Mouse (Mus musculus) thymus, adult 18-20 months (tissue): ENCODE data around the gene Gm10643.

Source experiments
- DNase-seq, 2 experiments: peaks; one replicate each; pipeline ENCODE4 v3.0.0; 2022; ENCODE audit warnings: mixed read lengths in 2 of 2

The Gm10643 gene

DNA sequence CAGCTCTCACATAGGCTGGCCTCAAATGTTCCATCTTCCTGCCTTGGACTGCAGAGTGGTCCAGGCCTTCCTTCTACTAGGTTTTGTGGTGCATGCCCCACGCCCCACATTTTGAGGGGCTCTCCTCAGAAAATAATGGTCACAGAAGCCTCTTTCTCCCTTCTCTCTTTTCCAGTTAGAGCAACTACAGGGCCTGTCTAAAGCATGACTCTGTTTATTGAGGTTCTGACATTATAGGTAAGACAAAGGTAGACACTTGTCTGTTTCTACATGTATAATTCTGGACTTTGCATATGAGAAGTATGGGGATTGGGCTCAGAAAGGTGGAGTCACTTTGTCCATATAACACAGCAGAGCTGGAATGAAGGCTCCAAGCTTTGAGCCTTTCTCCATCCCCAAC lies at the start of gene Gm10643:
Gene Gm10643 (minus strand): TSS at position 101 of the 400 bp plus-strand sequence.
- DNase-seq, result no peak

DNA sequence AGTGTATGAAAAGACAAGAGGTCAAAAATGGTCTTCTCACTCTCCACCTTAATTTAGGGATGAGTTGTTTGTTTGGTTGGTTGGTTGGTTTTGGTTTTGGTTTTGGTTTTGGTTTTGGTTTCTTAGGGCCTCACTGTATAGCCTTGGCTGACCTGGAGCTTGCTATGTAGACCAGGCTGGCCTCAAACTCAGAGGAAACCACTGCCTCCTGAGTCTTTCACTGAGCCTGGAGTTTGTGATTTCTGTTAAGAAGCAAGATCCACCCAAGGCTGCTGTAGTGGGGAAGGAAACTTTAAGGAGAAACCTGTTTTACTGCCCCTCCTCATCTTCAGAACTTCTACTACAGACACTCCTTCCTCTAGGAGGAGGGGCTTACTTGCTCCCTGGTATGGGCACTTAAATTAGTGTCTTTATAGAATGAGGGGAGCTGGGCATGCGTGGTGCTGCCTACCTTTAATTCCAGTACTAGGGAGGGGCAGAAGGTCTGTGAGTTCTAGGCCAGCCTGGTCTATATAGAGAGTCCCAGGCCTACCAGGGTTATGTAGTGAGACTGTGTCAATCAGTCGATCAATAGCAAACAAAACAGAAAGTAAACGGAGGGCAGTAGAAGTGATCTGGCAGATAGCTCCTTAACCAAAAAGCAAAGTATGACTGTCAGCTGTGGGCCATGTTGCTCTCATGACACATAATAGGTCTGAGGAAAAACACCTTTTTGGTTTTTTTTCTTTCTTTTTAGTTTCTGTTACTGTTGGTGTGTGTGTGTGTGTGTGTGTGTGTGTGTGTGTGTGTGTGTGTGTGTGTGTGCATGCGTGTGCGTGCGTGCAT lies 41.5 kb upstream of the Gm10643 start:
- DNase-seq, result no peak

DNA sequence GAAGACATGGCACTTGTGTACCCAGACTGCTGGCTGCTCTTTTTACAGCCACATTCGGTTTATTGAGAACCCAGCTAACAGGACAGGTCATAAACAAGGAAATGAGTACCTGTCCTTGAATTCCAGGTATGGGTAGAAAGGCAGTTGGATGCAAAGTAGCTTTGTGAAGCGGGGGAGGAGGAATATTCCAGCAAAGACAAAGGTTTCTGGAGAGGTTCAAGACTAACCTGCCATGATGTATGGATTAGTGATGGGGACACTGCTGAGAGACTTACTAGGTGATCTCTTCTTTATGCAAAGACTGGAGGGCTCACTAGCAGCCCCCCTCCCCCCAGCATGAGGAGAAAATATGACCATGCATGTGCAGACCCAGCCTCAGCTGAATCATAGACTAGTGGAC lies 40.7 kb upstream of the Gm10643 start:
- no peak for DNase-seq

DNA sequence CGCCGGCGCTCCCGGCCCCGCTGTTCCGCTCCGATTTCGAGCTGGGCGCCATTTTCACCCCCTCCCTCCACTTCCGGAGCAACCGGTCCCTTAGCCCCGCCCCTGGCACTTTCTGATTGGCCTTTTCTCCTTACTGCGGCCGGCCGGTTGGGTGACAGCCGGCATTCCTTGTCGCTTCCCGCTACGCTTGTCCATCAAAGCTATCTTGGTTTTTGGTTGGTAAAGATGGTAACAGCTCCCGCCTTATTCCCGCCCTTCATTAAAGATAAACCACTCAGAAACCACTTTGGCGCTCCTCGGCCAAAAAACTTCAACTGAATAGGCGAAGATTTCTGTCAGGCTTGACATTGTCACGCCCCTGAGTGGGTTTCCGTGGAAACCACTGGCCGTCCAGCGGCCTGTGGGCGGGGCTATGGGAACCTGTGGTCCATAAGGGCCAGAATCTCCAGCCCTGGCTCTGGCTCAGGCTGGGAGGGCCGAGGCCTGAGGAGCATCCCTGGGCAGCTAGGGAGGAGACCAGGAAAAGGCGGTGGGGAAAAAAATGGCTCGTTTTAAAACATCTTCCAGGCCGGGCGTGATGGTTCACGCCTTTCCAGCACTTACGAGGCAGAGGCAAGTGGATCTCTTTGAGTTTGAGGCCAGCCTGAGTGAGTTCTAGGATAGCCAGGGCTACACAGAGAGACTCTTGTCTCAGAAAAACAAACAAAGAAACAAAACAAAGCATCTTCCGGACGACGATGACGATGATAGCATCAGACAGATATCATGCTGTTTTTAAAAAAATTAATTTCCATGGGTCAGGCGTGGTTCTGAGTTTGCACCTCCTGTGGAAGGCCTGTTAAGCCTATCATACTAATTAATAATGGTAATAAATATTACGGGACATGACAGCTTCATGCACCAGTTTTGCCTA lies 40.0 kb upstream of the Gm10643 start, which contains the start of gene Dcaf15:
Gene Dcaf15 (minus strand): TSS at position 72 of the 913 bp plus-strand sequence.
- DNase-seq, result peak; percentile 95 to 98

DNA sequence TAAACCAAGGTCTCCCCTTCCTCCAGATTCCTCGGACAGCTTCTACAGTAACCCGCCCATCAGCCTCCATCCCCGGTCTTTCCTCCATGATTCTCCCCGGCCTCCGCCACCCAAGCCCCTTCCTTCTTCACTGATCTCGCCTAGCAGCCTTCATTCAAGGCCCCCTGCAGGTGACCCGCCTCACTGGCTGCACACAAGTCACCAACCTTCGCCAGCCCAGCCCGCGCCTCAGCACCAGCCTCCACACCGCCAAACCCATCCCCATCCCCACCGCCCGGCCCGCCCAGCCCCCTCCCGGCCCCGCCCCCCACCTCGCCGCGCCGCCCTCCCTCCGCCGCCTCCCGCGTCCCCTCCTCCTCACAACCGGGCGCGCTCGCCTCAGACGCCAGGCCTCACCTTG lies 39.3 kb upstream of the Gm10643 start:
- peak; percentile 81 to 87 for DNase-seq

DNA sequence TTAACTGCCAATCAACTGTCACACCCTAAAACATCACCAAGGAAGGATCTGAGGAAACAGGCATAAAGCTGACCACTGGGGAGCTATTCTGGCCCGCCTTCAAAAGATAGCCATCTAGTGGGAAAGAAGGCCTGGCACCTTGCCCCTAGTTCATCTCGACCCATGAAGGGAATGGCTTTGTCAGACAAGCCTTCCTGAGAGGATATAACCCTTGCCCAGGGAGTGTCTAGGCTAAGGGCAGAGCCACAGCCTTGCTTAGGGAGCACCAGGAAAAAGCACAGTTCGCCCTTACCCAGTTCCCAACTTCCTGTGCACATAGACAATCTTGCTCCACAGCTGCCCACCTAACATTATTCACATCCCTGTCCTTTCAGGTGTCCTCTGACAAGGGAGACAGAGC lies 38.7 kb upstream of the Gm10643 start:
- no peak for DNase-seq

DNA sequence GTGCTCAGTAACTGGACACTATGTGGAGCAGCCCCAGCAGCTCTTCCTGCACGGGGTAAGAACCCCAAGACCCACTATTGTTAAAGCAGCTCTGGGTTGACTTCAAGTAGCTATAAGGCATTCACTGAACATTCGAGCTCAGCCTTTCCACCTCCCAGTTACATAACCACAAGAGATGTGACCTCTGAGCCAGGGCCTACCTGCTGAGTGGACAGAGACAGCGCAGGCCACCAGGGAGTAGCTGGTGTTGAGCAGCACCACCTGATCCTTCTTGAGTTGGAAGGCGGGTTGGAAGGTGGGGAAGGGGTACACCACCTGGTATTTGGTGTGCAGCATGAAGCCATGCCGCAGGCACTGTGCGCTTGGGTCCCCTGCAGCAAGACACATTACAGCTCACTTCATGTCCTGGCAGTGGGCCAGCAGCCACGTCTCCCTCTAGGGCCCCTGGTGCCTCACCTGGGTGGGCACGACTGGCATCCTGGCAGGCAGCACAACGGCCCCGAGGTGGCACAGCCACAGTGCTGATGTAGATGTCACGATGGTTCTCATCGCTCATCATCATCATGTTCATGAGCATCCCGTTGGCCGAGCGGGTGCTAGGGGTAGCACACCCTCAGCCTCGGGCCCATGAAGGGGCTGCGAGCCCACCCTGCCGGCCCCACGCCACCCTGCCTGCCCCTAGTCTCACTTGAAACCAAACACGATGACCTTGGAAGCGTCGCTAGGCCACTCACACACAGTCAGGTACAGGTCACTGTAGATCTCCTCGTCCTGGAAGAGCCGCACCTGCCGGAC lies 36.7 kb upstream of the Gm10643 start:
- DNase-seq, result no peak

DNA sequence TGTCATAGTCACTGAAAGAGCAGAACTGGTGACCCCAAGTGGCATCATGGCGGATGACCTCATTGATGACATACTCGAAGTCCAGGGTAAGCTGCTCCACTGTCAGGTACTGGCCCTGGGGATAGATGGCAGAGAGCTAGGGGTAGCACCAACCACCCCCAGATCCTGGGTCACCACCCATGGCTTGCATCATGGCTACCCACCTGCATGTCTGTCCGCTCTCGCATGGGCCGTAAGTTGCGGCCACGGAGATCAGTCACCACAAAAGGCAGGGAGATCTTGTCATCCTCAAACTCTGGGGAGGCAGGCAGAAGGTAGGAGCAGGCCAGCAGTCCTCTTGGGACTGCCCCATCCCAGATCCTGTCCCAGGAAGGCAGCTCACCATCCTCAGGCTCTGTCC lies 33.4 kb upstream of the Gm10643 start:
- no peak for DNase-seq

DNA sequence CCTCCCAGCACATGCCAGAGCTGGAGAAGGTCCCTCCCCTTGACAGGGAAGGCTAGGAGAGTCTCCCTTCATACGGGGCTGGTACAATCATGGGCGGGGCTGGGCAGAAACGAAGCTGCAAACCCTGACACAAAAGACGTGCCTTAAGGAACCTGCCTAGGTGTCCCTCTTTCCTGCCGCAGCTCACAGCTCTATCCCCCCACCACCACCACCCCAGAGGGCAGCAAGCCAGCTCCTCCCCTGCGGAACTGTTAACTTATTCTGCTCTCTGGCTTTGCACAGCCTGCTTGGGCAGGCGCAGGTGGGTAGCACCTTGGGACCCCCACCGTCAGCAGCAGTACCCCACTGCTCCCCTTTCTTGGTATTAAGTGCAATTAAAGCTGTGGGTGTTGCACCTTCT lies 31.1 kb upstream of the Gm10643 start:
- DNase-seq, result no peak

DNA sequence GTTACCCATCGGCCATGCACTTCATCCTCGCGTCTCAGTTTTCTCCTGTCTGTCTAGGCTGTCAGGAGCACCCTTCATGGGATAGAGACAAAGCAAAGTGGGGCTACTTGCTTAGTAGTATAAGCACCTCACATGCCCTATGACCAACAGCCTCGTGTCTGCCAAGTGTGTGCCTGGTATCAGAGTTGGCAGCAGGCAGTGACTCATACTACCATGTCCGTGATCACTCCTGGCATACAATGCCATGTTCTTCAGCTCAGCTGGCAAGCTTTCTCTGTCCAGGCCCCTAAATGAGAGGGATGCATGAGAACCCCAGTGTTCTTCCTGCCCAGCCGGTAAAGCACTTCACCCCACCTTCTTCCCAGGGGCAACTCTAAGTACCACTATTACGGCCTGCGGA lies 25.6 kb upstream of the Gm10643 start:
- DNase-seq, result no peak

DNA sequence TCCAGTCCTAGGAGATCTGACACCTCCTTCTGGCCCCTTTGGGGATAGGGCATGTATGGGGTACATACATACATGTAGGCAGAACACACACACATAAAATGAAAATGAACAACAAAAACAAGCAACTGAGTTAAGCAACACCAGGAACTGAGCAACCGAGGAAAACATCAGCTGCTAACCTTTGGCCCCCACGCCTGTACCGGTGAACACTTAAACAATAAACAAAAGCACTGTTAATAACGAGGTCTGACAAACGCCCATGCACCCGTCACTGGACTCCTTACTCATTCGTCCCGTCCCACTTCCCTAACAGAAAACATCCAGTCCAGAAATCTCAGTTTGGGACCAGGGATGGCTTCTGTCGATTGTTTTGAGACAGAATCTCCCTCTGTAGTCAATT lies 24.3 kb upstream of the Gm10643 start:
- no peak for DNase-seq

DNA sequence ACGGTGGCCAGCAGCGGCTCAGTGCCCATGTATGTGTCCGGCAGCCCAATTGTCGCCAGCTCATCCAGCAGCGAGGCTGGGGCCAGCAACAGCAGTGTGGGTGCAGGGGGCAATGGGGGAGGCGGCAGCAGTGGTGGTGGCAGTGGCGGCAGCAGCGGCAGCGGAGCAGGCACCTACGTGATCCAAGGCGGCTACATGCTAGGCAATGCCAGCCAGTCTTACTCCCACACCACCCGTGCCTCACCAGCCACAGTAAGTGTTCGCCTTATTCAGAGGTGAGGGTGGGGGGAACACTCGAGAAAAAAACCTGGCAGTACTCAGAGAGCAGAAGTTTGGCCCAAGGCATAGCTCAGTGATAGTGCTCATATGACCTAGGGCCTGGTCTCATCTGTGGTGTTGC lies 22.9 kb upstream of the Gm10643 start:
- no peak for DNase-seq

DNA sequence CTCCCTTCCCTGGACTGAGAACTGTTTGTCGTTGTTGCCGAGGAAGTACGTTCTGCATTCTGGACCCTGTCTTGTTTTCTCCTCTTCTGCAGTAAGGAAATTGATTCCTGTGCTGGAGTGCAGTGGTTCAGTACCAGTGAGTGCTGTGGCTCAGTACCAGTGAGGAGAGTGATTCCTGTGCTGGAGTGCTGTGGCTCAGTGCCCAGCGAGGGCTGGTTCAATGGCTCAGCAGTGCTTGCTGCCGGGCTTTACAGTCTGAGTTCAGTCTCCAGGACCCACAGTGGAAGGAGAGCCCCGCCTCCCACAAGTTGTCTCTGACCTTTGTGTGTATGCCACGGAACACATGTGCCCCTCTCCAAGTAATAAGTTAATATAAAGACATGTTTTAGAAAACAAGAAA lies 22.2 kb upstream of the Gm10643 start:
- DNase-seq, result no peak

DNA sequence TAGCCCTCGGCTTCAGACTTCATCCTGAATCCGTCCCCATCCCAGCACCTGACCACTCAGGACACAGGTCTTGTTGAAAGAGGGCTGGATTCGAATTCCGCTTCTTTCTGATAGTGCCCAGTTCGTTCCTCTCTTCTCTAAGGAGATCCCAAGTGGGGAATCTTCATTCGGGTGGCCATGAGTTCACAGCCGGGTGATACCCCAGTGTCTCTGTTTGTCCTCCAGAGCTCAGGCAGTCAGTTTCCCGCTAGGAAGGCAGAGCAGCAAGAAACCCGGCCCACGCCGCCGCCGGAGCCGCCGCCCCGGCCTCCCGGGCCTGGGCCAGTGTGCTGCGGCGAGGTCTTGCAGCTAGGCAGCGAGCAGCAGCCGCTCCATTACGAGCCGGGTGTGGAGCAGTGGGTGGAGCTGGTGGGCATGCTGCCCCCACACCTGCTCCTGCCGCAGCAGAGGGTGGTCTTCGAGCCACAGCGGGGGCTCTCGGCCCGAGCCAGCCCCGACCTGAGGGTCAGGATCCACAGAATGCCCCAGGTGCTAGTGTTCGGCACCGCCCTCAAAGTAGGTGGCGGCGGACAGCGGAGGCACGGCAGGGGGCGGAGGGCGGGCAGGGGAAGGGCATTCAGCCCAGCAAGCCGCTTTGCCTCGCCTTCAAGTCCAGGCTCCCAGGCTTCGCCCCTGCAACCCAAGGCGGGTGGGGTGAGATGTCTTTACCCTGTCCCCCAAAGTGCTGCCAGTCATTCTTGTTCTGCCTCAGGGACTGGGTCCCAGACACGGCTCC lies 19.6 kb upstream of the Gm10643 start:
- DNase-seq, result no peak

DNA sequence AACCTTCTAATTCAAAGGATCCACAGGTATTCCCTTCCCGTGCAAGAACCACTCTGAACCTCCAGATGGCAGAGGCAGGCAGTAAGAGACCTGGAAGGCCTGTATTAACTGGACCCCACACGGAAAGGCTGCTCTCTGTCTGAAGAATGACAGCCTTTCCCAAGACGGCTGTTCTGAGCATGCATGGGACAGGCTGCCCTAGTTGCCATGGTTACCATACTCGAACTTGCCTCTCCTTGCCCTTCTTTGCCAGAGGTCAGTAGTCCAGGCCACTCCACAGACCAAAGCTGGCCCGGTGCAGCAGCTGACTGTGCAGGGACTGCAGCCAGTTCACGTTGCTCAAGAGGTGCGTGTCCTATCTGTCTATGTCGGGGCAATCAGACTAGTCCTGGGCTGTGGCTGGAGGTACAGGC lies 18.9 kb upstream of the Gm10643 start:
- no peak for DNase-seq

DNA sequence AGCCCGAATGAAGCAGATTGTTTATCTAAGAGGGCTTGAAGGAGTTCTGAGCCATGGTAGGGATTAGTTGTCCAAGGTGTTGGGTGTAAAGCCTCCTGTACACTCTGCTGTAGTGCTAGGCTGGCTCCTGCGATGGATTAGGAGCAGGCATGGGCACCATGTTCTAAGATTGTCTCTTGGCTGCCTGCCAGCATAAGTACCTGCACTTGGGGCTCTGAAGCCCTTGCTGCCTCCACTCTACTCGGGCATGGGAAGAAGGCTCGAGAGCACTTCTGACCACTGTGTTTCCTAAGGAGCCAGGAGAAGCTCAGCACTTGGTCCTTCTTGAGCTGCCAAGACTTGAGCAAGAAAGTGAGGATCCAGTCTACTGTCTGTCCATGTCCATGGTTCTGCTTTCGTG lies 14.3 kb upstream of the Gm10643 start:
- DNase-seq, result no peak

DNA sequence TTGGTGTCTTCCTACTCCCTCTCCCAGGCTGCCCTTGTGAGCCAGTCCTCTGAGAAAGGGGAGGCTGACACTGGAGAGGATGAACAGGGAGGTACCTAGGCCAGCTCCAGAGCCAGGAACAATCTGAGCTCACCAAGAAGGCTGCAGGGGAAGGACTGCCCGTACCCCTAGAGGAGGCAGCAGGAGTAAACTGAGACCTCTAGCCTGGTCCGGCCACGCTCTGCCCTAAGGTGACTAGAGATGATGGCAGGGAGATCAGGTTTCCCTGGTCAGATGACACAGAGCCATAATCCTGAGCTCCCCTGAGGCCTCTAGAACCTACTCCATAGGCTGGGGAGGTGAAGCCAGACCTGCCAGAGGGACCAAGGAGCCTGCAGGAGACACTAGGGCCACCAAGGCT lies 11.9 kb upstream of the Gm10643 start:
- no peak for DNase-seq

DNA sequence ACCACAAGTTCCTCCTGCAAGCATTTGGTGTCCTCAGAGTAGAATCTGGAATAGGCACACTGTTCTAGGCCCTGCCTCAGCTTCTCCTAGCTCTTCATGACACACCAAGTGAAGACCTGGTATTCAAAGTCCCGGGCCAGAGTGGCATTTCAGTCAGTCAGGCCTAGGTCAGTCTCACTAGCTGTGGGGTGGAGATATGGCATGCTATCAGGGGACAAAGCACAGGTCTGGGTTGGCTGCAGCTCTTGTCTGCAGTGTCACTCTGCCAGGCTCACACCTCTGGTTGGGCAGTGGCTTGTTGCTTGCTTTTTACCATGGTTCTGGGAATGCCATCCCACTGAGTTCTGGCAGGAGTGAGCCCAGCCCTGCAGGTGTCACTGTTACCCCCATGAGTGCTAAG lies 11.5 kb upstream of the Gm10643 start:
- no peak for DNase-seq

DNA sequence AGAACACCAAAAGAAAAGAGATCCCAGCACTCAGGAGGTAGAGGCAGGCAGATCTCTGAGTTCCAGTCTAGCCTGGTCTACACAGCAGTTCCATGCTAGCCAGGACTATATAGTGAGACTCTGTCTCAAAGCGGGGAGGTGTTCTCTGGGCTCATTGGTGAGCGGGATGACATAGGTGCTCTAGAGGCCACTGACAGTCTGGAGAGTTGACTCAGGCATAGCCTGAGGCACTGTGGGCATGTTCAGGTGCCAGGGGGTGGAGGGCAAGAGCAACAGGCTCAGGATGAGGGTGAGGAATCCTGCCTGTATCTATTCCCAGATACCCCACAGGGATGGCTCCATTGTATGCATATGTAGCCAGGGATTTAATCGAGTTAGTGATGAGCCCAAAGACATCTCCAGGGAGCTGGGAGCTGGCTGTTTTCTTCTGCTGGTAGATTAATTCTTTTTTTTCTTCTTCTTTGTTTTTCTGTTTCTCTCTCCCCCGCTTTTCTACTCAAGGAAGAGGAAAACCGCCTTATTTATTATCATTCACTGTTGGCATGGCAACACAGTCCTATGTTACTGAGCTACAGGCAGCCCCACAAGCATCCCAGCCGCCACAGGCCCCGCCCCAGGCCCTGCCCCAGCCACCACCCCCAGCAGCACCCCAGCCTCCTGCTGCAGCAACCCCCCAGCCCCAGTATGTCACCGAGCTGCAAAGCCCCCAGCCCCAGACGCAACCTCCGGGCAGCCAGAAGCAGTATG lies 8.5 kb upstream of the Gm10643 start:
- DNase-seq, result no peak

DNA sequence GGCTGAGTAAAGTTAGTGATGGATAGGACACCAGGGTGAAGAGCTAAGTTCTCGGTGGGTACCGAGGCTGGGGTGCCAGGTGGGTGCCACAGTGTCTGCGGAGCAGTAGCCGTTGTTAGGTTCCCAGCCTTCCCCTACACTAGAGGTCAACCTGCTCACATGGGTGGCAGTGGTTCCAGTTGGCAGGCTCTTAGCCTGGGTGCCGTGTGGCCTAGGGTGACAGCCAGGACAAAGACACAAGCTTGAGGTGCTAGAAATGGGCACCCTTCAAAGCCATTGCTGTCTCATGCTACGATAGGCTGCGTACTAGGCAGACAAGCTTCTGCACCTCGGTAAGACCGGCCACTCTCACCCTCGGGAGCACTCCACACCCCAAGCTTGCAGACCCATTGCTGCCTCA lies 7.4 kb upstream of the Gm10643 start:
- DNase-seq, result no peak

DNA sequence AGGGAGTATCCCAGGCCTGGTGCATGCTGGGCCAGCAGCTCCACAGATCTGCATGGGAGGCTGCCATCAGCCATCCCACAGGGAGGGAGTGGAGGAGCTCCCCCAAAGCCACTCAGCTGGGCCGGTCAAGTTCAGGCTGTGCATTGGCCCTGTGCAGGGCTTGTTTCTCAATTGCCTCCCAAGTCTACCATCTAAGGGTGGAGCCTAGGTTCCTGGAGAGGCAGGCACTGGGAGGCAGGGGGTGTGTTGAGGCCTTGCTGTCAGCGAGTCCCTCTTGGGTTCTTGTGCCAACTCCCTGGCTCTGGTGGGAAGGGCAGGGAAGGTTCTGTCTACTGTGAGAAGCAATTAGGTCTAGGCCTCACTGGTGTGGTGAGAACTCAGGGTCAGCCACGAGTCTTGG lies 7.0 kb upstream of the Gm10643 start:
- no peak for DNase-seq

DNA sequence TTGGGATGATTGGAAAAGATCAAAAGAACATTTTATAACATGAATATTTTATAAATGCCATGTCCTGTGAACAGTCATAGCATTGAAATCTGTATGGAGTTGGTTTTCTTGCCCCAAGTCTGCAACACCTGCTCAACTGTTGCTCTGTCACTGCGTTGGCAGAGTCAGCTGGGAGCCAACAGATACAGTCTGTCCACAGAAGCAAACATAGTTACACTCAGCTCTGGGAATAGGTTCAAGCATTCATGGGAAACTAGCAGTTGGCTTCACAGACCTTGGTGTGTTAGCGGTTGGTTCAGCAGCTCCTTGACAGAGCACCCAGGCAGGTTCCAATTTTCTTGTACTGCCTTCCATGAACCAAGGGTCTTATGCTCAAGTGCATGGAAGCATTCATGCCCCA lies 5.7 kb upstream of the Gm10643 start:
- no peak for DNase-seq
